In the genomic region with DNA sequence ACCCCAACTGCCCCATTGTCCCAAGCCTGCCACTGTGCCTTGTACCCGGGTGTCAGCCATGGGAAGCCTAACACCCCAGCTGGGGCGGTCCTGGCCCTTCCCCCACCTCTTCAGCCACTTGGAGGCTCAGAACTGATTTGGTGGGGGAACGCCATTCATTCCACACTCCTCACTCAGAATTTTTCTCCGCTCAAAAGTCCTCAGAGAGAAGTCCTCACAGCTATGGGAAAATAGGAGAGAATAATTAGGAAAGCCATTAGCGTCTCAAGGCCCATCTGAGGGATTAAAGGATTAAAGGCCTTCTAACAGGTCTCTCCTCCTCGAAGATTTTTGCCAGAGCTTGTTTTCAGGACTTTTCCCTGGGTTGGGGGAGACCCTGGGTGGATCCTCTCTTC, we compare ENCODE assay signal across 15 mouse cellular contexts. TPM values are rescaled to one million over a fixed set of nuclear protein-coding genes. Genes with fewer than 3 reads are reported as not detected.
DNase-seq lines count a peak whose midpoint lies in the region; ATAC-seq and TF ChIP-seq lines count a peak whose summit lies in the region.
"Had no signal": no experiment of that assay in that cellular context is flagged by ENCODE, and none has a peak within 500 bp of the region (broad histone marks: within the 10 kb centered on the region; RNA-seq: fewer than 3 reads in every experiment).

No protein-coding gene starts in this region.

- peaks cover 72% of the 10 kb centered on the region for H3K4me1 ChIP-seq in embryonic facial prominence, embryonic 10.5 days
- peaks cover 41% of the 10 kb centered on the region for H3K4me1 ChIP-seq in hindbrain, embryonic 11.5 days (replicated peaks; ENCODE audit: control insufficient read depth, insufficient read depth, low read length)
- H3K4me1 ChIP-seq in midbrain, embryonic 12.5 days, result peaks cover 95% of the 10 kb centered on the region

- no peak for ATAC-seq in hindbrain, embryonic 11.5 days (ENCODE audit: low FRiP score)
- peak; percentile 36; the same call in 1 of the 2 replicates for ATAC-seq in midbrain, embryonic 12.5 days (ENCODE audit: low FRiP score, low read depth)

- no peaks in the 10 kb centered on the region for H3K36me3 ChIP-seq in embryonic facial prominence, embryonic 10.5 days (replicated peaks)
- no peaks in the 10 kb centered on the region for H3K36me3 ChIP-seq in hindbrain, embryonic 11.5 days (ENCODE audit: control insufficient read depth, insufficient read depth, low read length)
- H3K36me3 ChIP-seq in midbrain, embryonic 12.5 days, result no peaks in the 10 kb centered on the region
- H3K36me3 ChIP-seq: heart, embryonic 10.5 days had no signal

- H3K27me3 ChIP-seq in embryonic facial prominence, embryonic 10.5 days (replicated peaks; ENCODE audit: low read depth, poor library complexity, severe bottlenecking), result peaks cover 100% of the 10 kb centered on the region
- H3K27me3 ChIP-seq in hindbrain, embryonic 11.5 days (ENCODE audit: control insufficient read depth, insufficient read depth, low read length), result peaks cover 20% of the 10 kb centered on the region
- peaks cover 98% of the 10 kb centered on the region for H3K27me3 ChIP-seq in midbrain, embryonic 12.5 days

- no peak overlapping the region for H3K4me3 ChIP-seq in embryonic facial prominence, embryonic 10.5 days
- no peak overlapping the region for H3K4me3 ChIP-seq in hindbrain, embryonic 11.5 days (ENCODE audit: low read depth, low read length)
- no peak overlapping the region for H3K4me3 ChIP-seq in midbrain, embryonic 12.5 days

- no peak for TF ChIP-seq CTCF in brain, embryonic 14.5 days (IDR thresholded peaks at IDR 0.05; ENCODE audit: borderline replicate concordance, extremely low read depth, insufficient read depth, insufficient read length)

- peak; percentile 78 for DNase-seq in brain, embryonic 14.5 days (ENCODE audit: low read depth)
- DNase-seq in embryonic facial prominence, embryonic 10.5 days (ENCODE audit: low spot score), result no peak
- DNase-seq in hindbrain, embryonic 11.5 days (ENCODE audit: low spot score), result no peak
- DNase-seq in lung, postnatal 10 days, result no peak
- no peak for DNase-seq in embryo, embryonic 10.5 days (ENCODE audit: low spot score)
- DNase-seq in ovary, postnatal 14 days (ENCODE audit: low spot score), result no peak
- DNase-seq in urinary bladder, postnatal 25 days (ENCODE audit: low spot score), result no peak
- DNase-seq: gastrocnemius, postnatal 10 days had no signal

- no peak overlapping the region for H3K4me2 ChIP-seq in hindbrain, embryonic 11.5 days (replicated peaks; ENCODE audit: low read depth, low read length)
- H3K4me2 ChIP-seq in midbrain, embryonic 12.5 days (replicated peaks), result no peak overlapping the region

- no peak for TF ChIP-seq POLR2A in brain, embryonic 14.5 days (IDR thresholded peaks at IDR 0.05; ENCODE audit: borderline replicate concordance, extremely low read depth, insufficient read depth, insufficient read length, poor library complexity, severe bottlenecking)

- 9% methylated on average over 6 of the region's 6 CpGs for WGBS in embryonic facial prominence, embryonic 10.5 days
- 19% methylated on average over 6 of the region's 6 CpGs for WGBS in hindbrain, embryonic 11.5 days
- WGBS in midbrain, embryonic 12.5 days, result 3% methylated on average over 6 of the region's 6 CpGs

- H3K9me3 ChIP-seq in embryonic facial prominence, embryonic 10.5 days, result no peaks in the 10 kb centered on the region
- H3K9me3 ChIP-seq in hindbrain, embryonic 11.5 days (ENCODE audit: control insufficient read depth, low read length), result no peaks in the 10 kb centered on the region
- no peaks in the 10 kb centered on the region for H3K9me3 ChIP-seq in midbrain, embryonic 12.5 days
- H3K9me3 ChIP-seq: heart, embryonic 10.5 days had no signal

- no peak overlapping the region for H3K9ac ChIP-seq in hindbrain, embryonic 11.5 days (ENCODE audit: low read depth, low read length)
- peak overlapping the region; percentile 43; the same call in 1 of the 2 replicates for H3K9ac ChIP-seq in midbrain, embryonic 12.5 days (replicated peaks)

- H3K27ac ChIP-seq in embryonic facial prominence, embryonic 10.5 days (replicated peaks), result peak overlapping the region; percentile 6; the same call in 1 of the 2 replicates
- peak overlapping the region; percentile 65 for H3K27ac ChIP-seq in hindbrain, embryonic 11.5 days (ENCODE audit: low read depth, low read length)
- H3K27ac ChIP-seq in midbrain, embryonic 12.5 days (replicated peaks), result peak overlapping the region; percentile 80
- H3K27ac ChIP-seq: heart, embryonic 10.5 days; stomach, postnatal 0 days had no signal

RNA-seq across cellular contexts. Expression of gene Rhbg, which starts 17.4 kb away (rescaled TPM):
- 0.45 and 0.73 TPM in 2 replicates for polyA plus RNA-seq in brain, embryonic 14.5 days (2012; rRNA removed)
- polyA plus RNA-seq in embryonic facial prominence, embryonic 10.5 days (2016; fragmentation: Nextera tagmentation; extraction: Ambion mirVana), result 0.17 TPM in 1 of 2 replicates, not detected in the other
- polyA plus RNA-seq in hindbrain, embryonic 11.5 days (2014; fragmentation: Nextera tagmentation; extraction: Ambion mirVana), result 0.13 and 0.25 TPM in 2 replicates
- polyA plus RNA-seq in midbrain, embryonic 12.5 days (2016; fragmentation: Nextera tagmentation; extraction: Ambion mirVana), result 0.26 TPM in 1 of 2 replicates, not detected in the other

RNA-seq across cellular contexts. Expression of gene Gm38392, which starts 49.9 kb away (rescaled TPM):
- polyA plus RNA-seq in brain, embryonic 14.5 days (2012; rRNA removed), result 0.11 TPM in 1 of 2 replicates, not detected in the other
- not detected in 2 replicates for polyA plus RNA-seq in embryonic facial prominence, embryonic 10.5 days (2016; fragmentation: Nextera tagmentation; extraction: Ambion mirVana)
- polyA plus RNA-seq in hindbrain, embryonic 11.5 days (2014; fragmentation: Nextera tagmentation; extraction: Ambion mirVana), result 0.20 and 0.49 TPM in 2 replicates
- polyA plus RNA-seq in midbrain, embryonic 12.5 days (2016; fragmentation: Nextera tagmentation; extraction: Ambion mirVana), result not detected in 2 replicates
- polyA plus RNA-seq: cerebellum, adult 2 months; embryonic facial prominence, embryonic 11.5 days; liver, adult 2 months; small intestine, adult 2 months had no signal

RNA-seq across cellular contexts. Expression of gene Tsacc, which starts 59.6 kb away (rescaled TPM):
- polyA plus RNA-seq in brain, embryonic 14.5 days (2012; rRNA removed), result 3.0 and 3.6 TPM in 2 replicates
- 12.6 and 14.7 TPM in 2 replicates for polyA plus RNA-seq in embryonic facial prominence, embryonic 10.5 days (2016; fragmentation: Nextera tagmentation; extraction: Ambion mirVana)
- polyA plus RNA-seq in hindbrain, embryonic 11.5 days (2014; fragmentation: Nextera tagmentation; extraction: Ambion mirVana), result 8.1 and 8.6 TPM in 2 replicates
- polyA plus RNA-seq in midbrain, embryonic 12.5 days (2016; fragmentation: Nextera tagmentation; extraction: Ambion mirVana), result 10.9 and 12.8 TPM in 2 replicates

RNA-seq across cellular contexts. Expression of gene Cct3, which starts 59.8 kb away (rescaled TPM):
- 337 and 373 TPM in 2 replicates for polyA plus RNA-seq in brain, embryonic 14.5 days (2012; rRNA removed)
- 862 and 910 TPM in 2 replicates for polyA plus RNA-seq in embryonic facial prominence, embryonic 10.5 days (2016; fragmentation: Nextera tagmentation; extraction: Ambion mirVana)
- 736 and 767 TPM in 2 replicates for polyA plus RNA-seq in hindbrain, embryonic 11.5 days (2014; fragmentation: Nextera tagmentation; extraction: Ambion mirVana)
- 606 and 646 TPM in 2 replicates for polyA plus RNA-seq in midbrain, embryonic 12.5 days (2016; fragmentation: Nextera tagmentation; extraction: Ambion mirVana)

Comparison
In these comparisons a context has a peak if more than half of its experiments do, and no peak if none do; other contexts are left out.
1. H3K27ac ChIP-seq: peak in every context shown above with its lines; median percentile 80 in midbrain, embryonic 12.5 days; 65 in hindbrain, embryonic 11.5 days; 6 in embryonic facial prominence, embryonic 10.5 days.